In the genomic region with DNA sequence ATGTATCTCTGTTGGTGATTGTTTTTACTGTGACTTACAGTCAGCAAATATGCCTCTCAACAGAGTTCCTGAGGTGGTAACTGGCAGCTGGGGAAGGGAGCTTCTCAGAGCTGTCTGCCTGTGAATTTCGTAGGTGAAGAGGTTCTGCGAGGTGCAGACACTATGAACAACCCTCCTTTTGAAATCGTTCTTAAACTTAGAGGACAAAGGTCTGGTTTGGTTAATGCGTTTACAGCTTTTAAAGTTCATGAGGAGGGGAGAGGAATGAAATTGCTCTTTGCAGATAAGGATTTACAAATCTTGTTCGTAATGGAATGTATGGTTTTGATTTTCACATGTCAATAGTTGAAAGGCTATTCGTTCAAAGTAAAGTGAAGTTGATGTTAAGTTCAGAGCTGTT, we compare ENCODE assay signal across 38 mouse cellular contexts. TPM values are rescaled to one million over a fixed set of nuclear protein-coding genes. Genes with fewer than 3 reads are reported as not detected.
"Had no signal": no experiment of that assay in that cellular context is flagged by ENCODE, and none has a peak within 500 bp of the region (broad histone marks: within the 10 kb centered on the region; RNA-seq: fewer than 3 reads in every experiment).

No protein-coding gene starts in this region.

- H3K4me3 ChIP-seq: heart, adult 2 months; heart, embryonic 13.5 days; heart, embryonic 15.5 days; hindbrain, embryonic 13.5 days; layer of hippocampus, adult 2 months; left cerebral cortex, adult 2 months; limb, embryonic 10.5 days; limb, embryonic 12.5 days; liver, embryonic 13.5 days; liver, embryonic 15.5 days had no signal

- H3K9ac ChIP-seq: heart, embryonic 13.5 days; heart, embryonic 15.5 days; hindbrain, embryonic 13.5 days; limb, embryonic 12.5 days; liver, embryonic 13.5 days; liver, embryonic 15.5 days had no signal

- H3K4me2 ChIP-seq: heart, embryonic 11.5 days; heart, embryonic 13.5 days; heart, embryonic 15.5 days; hindbrain, embryonic 13.5 days; limb, embryonic 12.5 days; liver, embryonic 11.5 days; liver, embryonic 13.5 days; liver, embryonic 15.5 days had no signal

- H3K36me3 ChIP-seq: heart, embryonic 13.5 days; heart, embryonic 15.5 days; hindbrain, embryonic 13.5 days; limb, embryonic 10.5 days; limb, embryonic 12.5 days; liver, embryonic 13.5 days; liver, embryonic 15.5 days had no signal

- H3K27ac ChIP-seq: heart, adult 2 months; heart, embryonic 13.5 days; heart, embryonic 15.5 days; hindbrain, embryonic 13.5 days; layer of hippocampus, adult 2 months; left cerebral cortex, adult 2 months; limb, embryonic 10.5 days; limb, embryonic 12.5 days; liver, embryonic 13.5 days; liver, embryonic 15.5 days had no signal

- H3K27me3 ChIP-seq: heart, embryonic 13.5 days; heart, embryonic 15.5 days; hindbrain, embryonic 13.5 days; limb, embryonic 12.5 days; liver, embryonic 13.5 days; liver, embryonic 15.5 days had no signal

- DNase-seq: gastrocnemius, postnatal 14 days; gastrocnemius, postnatal 36 days; heart, adult 11 months; heart, adult 2 months; heart, postnatal 14 days; heart, postnatal 36 days; kidney, adult 18-20 months; kidney, adult 8-10 months; kidney, postnatal 10 days; kidney, postnatal 25 days; kidney, postnatal 4 days; liver; liver, embryonic 13.5 days had no signal

- ATAC-seq: hindbrain, embryonic 16.5 days; inflammation-experienced regulatory T-cells, adult 6 months had no signal

- H3K4me1 ChIP-seq: heart, embryonic 13.5 days; heart, embryonic 15.5 days; hindbrain, embryonic 13.5 days; limb, embryonic 10.5 days; limb, embryonic 12.5 days; liver, embryonic 13.5 days; liver, embryonic 15.5 days had no signal

- H3K9me3 ChIP-seq: heart, embryonic 13.5 days; heart, embryonic 15.5 days; hindbrain, embryonic 13.5 days; limb, embryonic 10.5 days; limb, embryonic 12.5 days; liver, embryonic 13.5 days; liver, embryonic 15.5 days had no signal

RNA-seq across cellular contexts. Expression of gene Tubal3, which starts 7.6 kb away (rescaled TPM):
- total RNA-seq: gastrocnemius, adult 8-10 months; gastrocnemius, postnatal 14 days; gastrocnemius, postnatal 36 days; heart, adult 2 months; heart, postnatal 14 days; heart, postnatal 36 days; hematopoietic stem cell, adult 5-6 weeks; layer of hippocampus, adult 2 months; layer of hippocampus, postnatal 10 days; layer of hippocampus, postnatal 25 days; left cerebral cortex, adult 2 months; left cerebral cortex, postnatal 14 days; left cerebral cortex, postnatal 36 days had no signal
- polyA plus RNA-seq: frontal cortex, adult 2 months; gonadal fat pad, adult 2 months; heart, adult 2 months; heart, embryonic 11.5 days; heart, embryonic 13.5 days; heart, embryonic 15.5 days; heart, postnatal 0 days; hindbrain, embryonic 11.5 days; hindbrain, embryonic 13.5 days; hindbrain, embryonic 16.5 days; kidney, embryonic 14.5 days; kidney, embryonic 16.5 days; limb, embryonic 10.5 days; limb, embryonic 12.5 days; liver, embryonic 11.5 days; liver, embryonic 13.5 days; liver, embryonic 15.5 days had no signal

RNA-seq across cellular contexts. Expression of gene Ucn3, which starts 19.5 kb away (rescaled TPM):
- total RNA-seq: gastrocnemius, adult 8-10 months; gastrocnemius, postnatal 14 days; gastrocnemius, postnatal 36 days; heart, adult 2 months; heart, postnatal 14 days; heart, postnatal 36 days; hematopoietic stem cell, adult 5-6 weeks; layer of hippocampus, adult 2 months; layer of hippocampus, postnatal 10 days; layer of hippocampus, postnatal 25 days; left cerebral cortex, postnatal 14 days had no signal
- polyA plus RNA-seq: frontal cortex, adult 2 months; gonadal fat pad, adult 2 months; heart, adult 2 months; heart, embryonic 11.5 days; heart, embryonic 13.5 days; heart, embryonic 15.5 days; heart, postnatal 0 days; hindbrain, embryonic 11.5 days; hindbrain, embryonic 13.5 days; inflammation-experienced regulatory T-cells, adult 6 months; kidney, embryonic 14.5 days; kidney, embryonic 16.5 days; limb, embryonic 12.5 days; limb, embryonic 14.5 days; liver, embryonic 11.5 days; liver, embryonic 13.5 days; liver, embryonic 15.5 days had no signal
